Mouse (Mus musculus): ENCODE measurements around the gene Ccr1.

DNA sequence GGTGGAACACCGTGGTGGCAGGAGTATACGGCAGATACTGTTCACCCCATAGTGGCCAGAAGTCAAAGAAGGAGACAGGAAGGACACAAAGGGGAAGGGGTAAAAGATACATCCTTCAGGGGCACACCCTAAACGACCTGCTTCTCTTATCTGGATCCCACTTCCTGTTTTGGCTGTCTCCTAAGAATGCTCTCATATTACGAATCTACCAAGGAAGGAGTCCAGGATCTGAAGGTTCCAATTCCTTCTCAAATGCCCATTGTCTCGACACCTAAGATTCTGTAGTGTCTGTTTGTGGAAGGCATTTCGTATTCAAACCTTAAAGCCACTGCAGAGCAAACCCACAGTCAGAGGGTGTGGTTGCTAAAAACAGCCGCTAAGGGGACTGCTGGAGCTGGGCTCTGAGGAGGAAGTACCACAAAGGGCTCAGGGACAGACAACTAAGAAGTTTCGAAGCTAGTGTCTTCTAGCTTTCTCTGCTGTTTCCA, 39.7 kb downstream of the Ccr1 start:
- TF ChIP-seq CTCF (IDR thresholded peaks at IDR 0.05; ENCODE audit: low read depth) (peak; percentile 70), EP300 (IDR thresholded peaks at IDR 0.05; ENCODE audit: low read depth) (peak; percentile 32; the same call in 1 of the 2 replicates)

Measured in liver, embryonic 14.5 days (tissue).